Mouse (Mus musculus): ENCODE results near the gene Hif3a. TPM values are rescaled to one million over a fixed set of nuclear protein-coding genes. Genes with fewer than 3 reads are reported as not detected.

The Hif3a gene
- total RNA-seq, 1 experiment = 2.3 TPM

DNA sequence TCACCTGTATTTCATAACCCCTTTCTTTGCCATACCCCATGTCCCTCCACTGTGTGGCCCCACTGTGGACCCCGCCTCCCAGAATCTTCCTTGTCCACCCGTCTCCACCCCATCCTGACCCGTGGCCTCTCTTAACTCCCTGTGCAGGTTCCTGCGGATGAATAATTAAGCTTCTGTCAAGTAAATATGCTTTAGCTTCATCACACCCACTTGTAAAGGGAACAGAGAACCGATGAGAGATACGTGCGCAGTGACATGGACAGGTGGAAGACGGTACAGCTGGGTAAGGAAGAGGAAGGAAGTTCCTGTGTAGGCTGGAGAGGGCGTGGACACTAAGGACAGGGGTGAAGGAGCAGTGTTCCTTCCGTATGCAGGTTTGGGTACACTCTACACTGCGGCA is 618 bp upstream of the Hif3a start:
- no peak overlapping the region for H3K9ac ChIP-seq (ENCODE audit: insufficient read depth, low read depth, low read length, poor library complexity, severe bottlenecking)

DNA sequence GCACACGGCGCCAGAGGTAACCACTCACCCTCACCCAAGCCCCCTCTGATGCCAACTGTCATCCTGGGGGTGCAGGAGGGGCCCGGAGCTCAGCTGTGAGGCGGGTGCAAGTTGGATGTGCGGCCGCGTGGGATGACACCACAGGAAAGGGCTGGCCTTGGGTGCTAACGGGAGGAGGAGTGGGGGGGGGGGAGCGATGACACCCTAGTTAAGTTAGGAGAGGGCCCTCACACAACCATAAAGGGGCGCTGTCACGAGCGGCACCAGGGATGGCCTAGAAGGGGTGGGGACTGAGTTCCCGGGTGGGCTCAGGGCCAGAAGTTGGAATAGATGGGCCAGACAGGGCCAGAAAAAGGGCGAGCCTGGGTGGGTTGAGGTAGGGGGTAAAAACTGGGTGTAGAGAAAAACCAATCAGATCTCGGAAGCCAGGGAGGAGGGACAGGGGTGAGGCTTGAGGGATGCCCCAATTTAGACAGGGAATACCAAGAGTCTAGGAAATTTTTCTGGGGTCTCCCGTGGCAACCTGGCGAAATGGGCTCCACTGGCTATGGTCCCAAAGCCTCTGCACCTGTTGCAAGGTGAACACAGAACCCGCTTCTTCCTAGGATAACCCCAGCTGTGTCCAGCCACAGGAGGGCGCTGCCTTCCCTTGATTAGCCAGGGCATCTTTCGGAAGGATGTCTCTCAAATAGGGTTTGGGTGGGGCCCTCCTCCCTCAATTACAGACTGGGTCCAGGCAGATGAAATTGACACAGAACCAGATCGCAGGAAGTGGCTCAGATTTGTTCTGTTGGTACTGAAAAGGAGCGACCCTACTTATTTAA is 1.2 kb downstream of the Hif3a start:
- Histone ChIP-seq H3K27ac (ENCODE audit: insufficient read depth, low read depth, low read length, poor library complexity, severe bottlenecking) (no peak overlapping the region), H3K36me3 (ENCODE audit: control insufficient read depth, insufficient read depth, low read length, poor library complexity, severe bottlenecking) (no peaks in the 10 kb centered on the region), H3K9ac (ENCODE audit: insufficient read depth, low read depth, low read length, poor library complexity, severe bottlenecking) (no peak overlapping the region), H3K4me1 (ENCODE audit: control insufficient read depth in 2 of 2, insufficient read depth in 2 of 2, low read length in 2 of 2, poor library complexity in 1 of 2) (peaks cover 3 to 9% of the 10 kb centered on the region in 2 experiments; a peak in 3 of 4 replicates), H3K4me3 (ENCODE audit: insufficient read depth in 1 of 2, low read depth in 1 of 2, low read length in 2 of 2, poor library complexity in 1 of 2, severe bottlenecking in 1 of 2) (no peak overlapping the region), H3K9me3 (ENCODE audit: control insufficient read depth, insufficient read depth, low read depth, low read length) (no peaks in the 10 kb centered on the region)
- no peak for DNase-seq (ENCODE audit: low read depth, low spot score)
- in situ Hi-C loops (cut with MboI; ENCODE audit: low sequenced_read_pairs in 2 of 2, unreplicated experiment in 2 of 2) = no loop called here
- TF ChIP-seq ZC3H11A (IDR thresholded peaks at IDR 0.05; ENCODE audit: borderline replicate concordance, low read depth, low read length) (no peak), ZNF384 (IDR thresholded peaks at IDR 0.05; ENCODE audit: low read depth, low read length) (no peak), MAFK (IDR thresholded peaks at IDR 0.05; ENCODE audit: insufficient read depth, low read depth, low read length) (no peak), HCFC1 (IDR thresholded peaks at IDR 0.05; ENCODE audit: borderline replicate concordance, insufficient read depth, low read length) (no peak), CHD2 (IDR thresholded peaks at IDR 0.05; ENCODE audit: low read depth, low read length) (no peak)

More for the DNA sequence above, 618 bp upstream of the Hif3a start:
- peak overlapping the region; percentile 46 to 71 for H3K4me3 ChIP-seq (ENCODE audit: insufficient read depth in 1 of 2, low read depth in 1 of 2, low read length in 2 of 2, poor library complexity in 1 of 2, severe bottlenecking in 1 of 2)
- no peak for DNase-seq (ENCODE audit: low read depth, low spot score)
- TF ChIP-seq HCFC1 (IDR thresholded peaks at IDR 0.05; ENCODE audit: borderline replicate concordance, insufficient read depth, low read length) = no peak
- no peak for TF ChIP-seq ZNF384 (IDR thresholded peaks at IDR 0.05; ENCODE audit: low read depth, low read length)
- TF ChIP-seq MAFK (IDR thresholded peaks at IDR 0.05; ENCODE audit: insufficient read depth, low read depth, low read length) = no peak
- TF ChIP-seq CHD2 (IDR thresholded peaks at IDR 0.05; ENCODE audit: low read depth, low read length) = no peak
- TF ChIP-seq ZC3H11A (IDR thresholded peaks at IDR 0.05; ENCODE audit: borderline replicate concordance, low read depth, low read length) = no peak
- H3K27ac ChIP-seq (ENCODE audit: insufficient read depth, low read depth, low read length, poor library complexity, severe bottlenecking) = no peak overlapping the region
- in situ Hi-C loops (cut with MboI; ENCODE audit: low sequenced_read_pairs in 2 of 2, unreplicated experiment in 2 of 2) = no loop called here
- H3K4me1 ChIP-seq (ENCODE audit: control insufficient read depth in 2 of 2, insufficient read depth in 2 of 2, low read length in 2 of 2, poor library complexity in 1 of 2) = peaks cover 1 to 6% of the 10 kb centered on the region in 2 experiments; a peak in 3 of 4 replicates
- no peaks in the 10 kb centered on the region for H3K9me3 ChIP-seq (ENCODE audit: control insufficient read depth, insufficient read depth, low read depth, low read length)
- H3K36me3 ChIP-seq (ENCODE audit: control insufficient read depth, insufficient read depth, low read length, poor library complexity, severe bottlenecking) = no peaks in the 10 kb centered on the region

GRCm38 (mm10) chr7:17060031-17060781 is 2.0 kb downstream of the Hif3a start:
- Histone ChIP-seq H3K9me3 (ENCODE audit: control insufficient read depth, insufficient read depth, low read depth, low read length) (no peaks in the 10 kb centered on the region), H3K27ac (ENCODE audit: insufficient read depth, low read depth, low read length, poor library complexity, severe bottlenecking) (no peak overlapping the region), H3K9ac (ENCODE audit: insufficient read depth, low read depth, low read length, poor library complexity, severe bottlenecking) (no peak overlapping the region), H3K4me3 (ENCODE audit: insufficient read depth in 1 of 2, low read depth in 1 of 2, low read length in 2 of 2, poor library complexity in 1 of 2, severe bottlenecking in 1 of 2) (no peak overlapping the region), H3K36me3 (ENCODE audit: control insufficient read depth, insufficient read depth, low read length, poor library complexity, severe bottlenecking) (no peaks in the 10 kb centered on the region), H3K4me1 (ENCODE audit: control insufficient read depth in 2 of 2, insufficient read depth in 2 of 2, low read length in 2 of 2, poor library complexity in 1 of 2) (peaks cover 3 to 9% of the 10 kb centered on the region in 2 experiments; a peak in 3 of 4 replicates)
- DNase-seq (ENCODE audit: low read depth, low spot score) = no peak
- TF ChIP-seq ZNF384 (IDR thresholded peaks at IDR 0.05; ENCODE audit: low read depth, low read length) = no peak
- TF ChIP-seq CHD2 (IDR thresholded peaks at IDR 0.05; ENCODE audit: low read depth, low read length) = no peak
- no peak for TF ChIP-seq ZC3H11A (IDR thresholded peaks at IDR 0.05; ENCODE audit: borderline replicate concordance, low read depth, low read length)
- TF ChIP-seq HCFC1 (IDR thresholded peaks at IDR 0.05; ENCODE audit: borderline replicate concordance, insufficient read depth, low read length) = no peak
- no peak for TF ChIP-seq MAFK (IDR thresholded peaks at IDR 0.05; ENCODE audit: insufficient read depth, low read depth, low read length)
- in situ Hi-C loops (cut with MboI; ENCODE audit: low sequenced_read_pairs in 2 of 2, unreplicated experiment in 2 of 2) = no loop called here

DNA sequence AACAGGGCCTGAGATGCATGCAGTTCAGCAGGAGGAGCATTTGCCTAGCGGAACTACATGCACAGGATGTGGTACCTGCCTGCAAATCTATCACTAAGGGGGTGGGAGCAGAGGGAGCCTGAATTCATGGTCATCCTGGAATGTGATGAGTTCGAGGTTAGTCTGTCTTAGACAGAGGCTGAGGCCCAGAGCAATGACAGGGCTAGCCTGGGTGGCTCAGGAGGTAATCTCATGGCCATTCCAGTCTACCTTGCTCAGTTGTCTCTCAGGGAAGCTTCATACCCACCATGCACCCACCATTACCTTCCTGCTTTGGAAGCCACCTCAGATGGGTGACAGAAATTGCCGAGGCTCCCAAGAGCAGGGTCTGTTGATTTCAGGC is 2.8 kb downstream of the Hif3a start:
- Histone ChIP-seq H3K9me3 (ENCODE audit: control insufficient read depth, insufficient read depth, low read depth, low read length) (no peaks in the 10 kb centered on the region), H3K9ac (ENCODE audit: insufficient read depth, low read depth, low read length, poor library complexity, severe bottlenecking) (no peak overlapping the region), H3K4me3 (ENCODE audit: insufficient read depth in 1 of 2, low read depth in 1 of 2, low read length in 2 of 2, poor library complexity in 1 of 2, severe bottlenecking in 1 of 2) (no peak overlapping the region), H3K4me1 (ENCODE audit: control insufficient read depth in 2 of 2, insufficient read depth in 2 of 2, low read length in 2 of 2, poor library complexity in 1 of 2) (peaks cover 3 to 9% of the 10 kb centered on the region in 2 experiments; a peak in 3 of 4 replicates), H3K36me3 (ENCODE audit: control insufficient read depth, insufficient read depth, low read length, poor library complexity, severe bottlenecking) (no peaks in the 10 kb centered on the region), H3K27ac (ENCODE audit: insufficient read depth, low read depth, low read length, poor library complexity, severe bottlenecking) (no peak overlapping the region)
- no peak for DNase-seq (ENCODE audit: low read depth, low spot score)
- in situ Hi-C loops (cut with MboI; ENCODE audit: low sequenced_read_pairs in 2 of 2, unreplicated experiment in 2 of 2) = no loop called here
- TF ChIP-seq HCFC1 (IDR thresholded peaks at IDR 0.05; ENCODE audit: borderline replicate concordance, insufficient read depth, low read length) = no peak
- no peak for TF ChIP-seq MAFK (IDR thresholded peaks at IDR 0.05; ENCODE audit: insufficient read depth, low read depth, low read length)
- TF ChIP-seq ZNF384 (IDR thresholded peaks at IDR 0.05; ENCODE audit: low read depth, low read length) = no peak
- no peak for TF ChIP-seq ZC3H11A (IDR thresholded peaks at IDR 0.05; ENCODE audit: borderline replicate concordance, low read depth, low read length)
- no peak for TF ChIP-seq CHD2 (IDR thresholded peaks at IDR 0.05; ENCODE audit: low read depth, low read length)

Measured in ES-E14 (cell line).